16 mouse cellular contexts compared by ENCODE assay signal in genomic region chr13:116947611-116948298, GRCm38 (mm10).
DNase-seq lines count a peak whose midpoint lies in the region; ATAC-seq and TF ChIP-seq lines count a peak whose summit lies in the region.
"Had no signal": no experiment of that assay in that cellular context is flagged by ENCODE, and none has a peak within 500 bp of the region (broad histone marks: within the 10 kb centered on the region; RNA-seq: fewer than 3 reads in every experiment).

No protein-coding gene starts in this region.

- ATAC-seq in frontal cortex, adult (ENCODE audit: low TSS enrichment) = 0 out of 2 replicates have a peak, but pooled peaks have one; percentile 9
- peak; percentile 33; the same call in 1 of the 2 replicates for ATAC-seq in limb, embryonic 12.5 days (ENCODE audit: insufficient number of reproducible peaks, insufficient read depth, low FRiP score, low TSS enrichment, low read depth)

- peaks cover 23% of the 10 kb centered on the region for H3K4me1 ChIP-seq in kidney, adult 2 months (ENCODE audit: control insufficient read depth, insufficient read depth, low read length)
- H3K4me1 ChIP-seq in limb, embryonic 12.5 days (replicated peaks) = peaks cover 9% of the 10 kb centered on the region; the same call in 1 of the 2 replicates

- no peak overlapping the region for H3K4me3 ChIP-seq in kidney, adult 2 months (ENCODE audit: insufficient read depth, low read depth, low read length)
- H3K4me3 ChIP-seq in limb, embryonic 12.5 days (replicated peaks) = no peak overlapping the region
- H3K4me3 ChIP-seq: erythroblast, embryonic 14.5 days; hindbrain, embryonic 15.5 days had no signal

- no peak overlapping the region for H3K9ac ChIP-seq in limb, embryonic 12.5 days (replicated peaks)
- H3K9ac ChIP-seq: hindbrain, embryonic 15.5 days had no signal

- no peaks in the 10 kb centered on the region for H3K36me3 ChIP-seq in kidney, adult 2 months (ENCODE audit: control insufficient read depth, insufficient read depth, low read length)
- H3K36me3 ChIP-seq in limb, embryonic 12.5 days = no peaks in the 10 kb centered on the region
- H3K36me3 ChIP-seq: G1E; hindbrain, embryonic 15.5 days had no signal

- H3K9me3 ChIP-seq in limb, embryonic 12.5 days = no peaks in the 10 kb centered on the region
- H3K9me3 ChIP-seq: hindbrain, embryonic 15.5 days had no signal

- no peak for TF ChIP-seq CTCF in kidney, adult 2 months (conservative IDR thresholded peaks at IDR 0.05; ENCODE audit: insufficient read depth, insufficient read length, low read depth, low read length)

- WGBS in kidney, adult 2 months = 26% methylated on average over 9 of the region's 9 CpGs
- 69% methylated on average over 9 of the region's 9 CpGs for WGBS in limb, embryonic 12.5 days

- peak overlapping the region; percentile 98 for H3K27ac ChIP-seq in kidney, adult 2 months (ENCODE audit: insufficient read depth, low read depth, low read length)
- H3K27ac ChIP-seq in limb, embryonic 12.5 days = no peak overlapping the region
- H3K27ac ChIP-seq: hindbrain, embryonic 15.5 days had no signal

- no peaks in the 10 kb centered on the region for H3K27me3 ChIP-seq in kidney, adult 2 months (replicated peaks; ENCODE audit: control insufficient read depth, insufficient read depth, low read length)
- H3K27me3 ChIP-seq in limb, embryonic 12.5 days = no peaks in the 10 kb centered on the region
- H3K27me3 ChIP-seq: hindbrain, embryonic 15.5 days had no signal

- no peak overlapping the region for H3K4me2 ChIP-seq in limb, embryonic 12.5 days
- H3K4me2 ChIP-seq: heart, embryonic 11.5 days; hindbrain, embryonic 15.5 days had no signal

- DNase-seq in frontal cortex, postnatal 14 days (ENCODE audit: low spot score in 2 of 2) = no peak
- peak; percentile 27 for DNase-seq in 416B (ENCODE audit: low read depth)
- DNase-seq in kidney, adult 2 months = peak; percentile 95
- DNase-seq in urinary bladder, postnatal 10 days (ENCODE audit: low spot score) = no peak
- no peak for DNase-seq in Muller cell, postnatal 12 days (ENCODE audit: inconsistent ontology term)
- no peak for DNase-seq in ovary, postnatal 10 days (ENCODE audit: low spot score)
- DNase-seq: B cell, adult 2 months; left cerebral cortex, postnatal 4 days; lung, postnatal 4 days; thymus, adult 18-20 months had no signal

- no peak for TF ChIP-seq POLR2A in kidney, adult 2 months (IDR thresholded peaks at IDR 0.05; ENCODE audit: low read depth, low read length)

Comparison
In these comparisons a context has a peak if more than half of its experiments do, and no peak if none do; other contexts are left out.
1. DNase-seq: peak in 416B (single experiment) and kidney, adult 2 months (single experiment); none in frontal cortex, postnatal 14 days (0 of 2), urinary bladder, postnatal 10 days (single experiment), Muller cell, postnatal 12 days (single experiment) and ovary, postnatal 10 days (single experiment).